Mouse (Mus musculus): ENCODE measurements around the gene Rab11fip4. TPM values are rescaled to one million over a fixed set of nuclear protein-coding genes. Genes with fewer than 3 reads are reported as not detected.

Rab11fip4 gene
- polyA plus RNA-seq, 1 experiment from 2014 or later: 18.6 TPM

DNA sequence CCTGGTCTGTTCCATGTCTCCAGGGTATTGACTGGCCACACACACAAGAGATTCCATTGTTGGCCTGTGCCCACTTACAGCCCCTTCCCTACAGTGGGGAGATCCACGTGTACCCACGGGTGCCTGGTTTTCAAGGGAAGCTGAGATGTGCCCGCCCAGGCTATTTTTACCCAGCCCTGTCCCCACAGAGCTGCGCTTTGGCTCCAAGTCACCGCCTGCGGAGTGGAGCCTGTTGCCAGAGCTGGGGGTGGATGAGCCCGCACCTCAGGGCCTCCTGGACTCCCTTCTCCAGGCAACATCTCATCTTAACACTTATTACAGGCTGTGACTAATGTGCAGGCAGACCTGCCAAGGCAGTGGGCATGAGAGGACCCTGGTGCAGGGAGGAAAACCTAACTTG lies 83.6 kb downstream of the Rab11fip4 start:
- 88% methylated on average over 7 of the region's 7 CpGs for WGBS
- Histone ChIP-seq H3K27ac (replicated peaks) (no peak overlapping the region), H3K4me3 (no peak overlapping the region), H3K9me3 (replicated peaks) (no peaks in the 10 kb centered on the region), H3K27me3 (ENCODE audit: low read depth, poor library complexity, severe bottlenecking) (no peaks in the 10 kb centered on the region), H3K4me1 (peaks cover 53% of the 10 kb centered on the region), H3K36me3 (no peaks in the 10 kb centered on the region)
- no peak for DNase-seq (ENCODE audit: low spot score)

DNA sequence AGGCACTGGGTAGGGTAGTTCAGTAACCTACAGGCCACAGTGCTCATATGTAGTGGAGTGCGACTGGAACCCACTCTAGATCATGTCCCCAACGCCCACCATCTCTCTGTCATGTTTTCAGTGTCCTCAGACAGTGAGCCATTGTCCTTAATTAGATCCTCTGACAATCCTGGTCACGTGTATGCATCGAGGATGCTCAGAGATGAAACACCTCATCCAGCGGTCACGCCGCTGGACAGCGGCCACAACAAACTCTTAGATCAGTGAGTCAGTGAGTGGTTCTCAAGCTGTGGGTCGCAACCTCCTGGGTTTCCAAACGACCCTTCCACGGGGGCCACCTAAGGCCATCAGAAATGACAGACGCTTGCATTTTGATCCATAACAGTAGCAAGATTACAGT lies 84.3 kb downstream of the Rab11fip4 start:
- Histone ChIP-seq H3K4me1 (peaks cover 47% of the 10 kb centered on the region), H3K36me3 (peaks cover 2% of the 10 kb centered on the region; the same call in 1 of the 2 replicates), H3K9me3 (replicated peaks) (no peaks in the 10 kb centered on the region), H3K27me3 (ENCODE audit: low read depth, poor library complexity, severe bottlenecking) (no peaks in the 10 kb centered on the region), H3K4me3 (no peak overlapping the region), H3K27ac (replicated peaks) (peak overlapping the region; percentile 43; the same call in 1 of the 2 replicates)
- WGBS: 79% methylated on average over 12 of the region's 12 CpGs
- no peak for DNase-seq (ENCODE audit: low spot score)

GRCm38 (mm10) chr11:79675994-79676393 lies 85.0 kb downstream of the Rab11fip4 start:
- 81% methylated on average over 6 of the region's 6 CpGs for WGBS
- no peak for DNase-seq (ENCODE audit: low spot score)
- Histone ChIP-seq H3K4me1 (peaks cover 45% of the 10 kb centered on the region), H3K4me3 (no peak overlapping the region), H3K27me3 (ENCODE audit: low read depth, poor library complexity, severe bottlenecking) (no peaks in the 10 kb centered on the region), H3K27ac (replicated peaks) (peak overlapping the region; percentile 43), H3K9me3 (replicated peaks) (no peaks in the 10 kb centered on the region), H3K36me3 (peaks cover 9% of the 10 kb centered on the region)

GRCm38 (mm10) chr11:79676483-79676967 lies 85.5 kb downstream of the Rab11fip4 start:
- Histone ChIP-seq H3K4me3 (no peak overlapping the region), H3K27me3 (ENCODE audit: low read depth, poor library complexity, severe bottlenecking) (no peaks in the 10 kb centered on the region), H3K4me1 (peaks cover 42% of the 10 kb centered on the region), H3K36me3 (peaks cover 14% of the 10 kb centered on the region), H3K27ac (replicated peaks) (no peak overlapping the region), H3K9me3 (replicated peaks) (no peaks in the 10 kb centered on the region)
- 90% methylated on average over 2 of the region's 2 CpGs for WGBS
- no peak for DNase-seq (ENCODE audit: low spot score)

DNA sequence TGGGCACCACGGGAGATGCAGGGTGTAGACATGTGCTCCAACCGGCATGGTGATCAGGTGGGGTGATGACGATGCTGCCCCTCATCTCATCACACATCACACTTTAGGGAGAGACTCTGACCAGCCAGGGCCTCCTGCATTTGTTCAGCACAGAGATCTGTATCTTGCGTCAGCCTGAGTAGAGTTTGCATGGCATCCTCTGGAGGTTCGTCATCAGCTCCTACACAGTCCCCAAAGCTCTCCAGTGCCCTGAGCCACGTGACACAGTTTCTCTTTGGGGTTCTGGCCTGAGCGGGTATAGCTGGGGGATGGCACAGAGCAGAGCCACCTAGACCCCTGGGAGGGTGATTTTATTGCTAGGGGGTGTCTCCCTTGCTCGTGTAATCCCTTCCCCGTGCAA lies 86.4 kb downstream of the Rab11fip4 start:
- Histone ChIP-seq H3K27me3 (ENCODE audit: low read depth, poor library complexity, severe bottlenecking) (no peaks in the 10 kb centered on the region), H3K36me3 (peaks cover 23% of the 10 kb centered on the region), H3K27ac (replicated peaks) (0 out of 2 replicates have a peak overlapping the region, but pooled peaks have one; percentile 3), H3K4me1 (peaks cover 39% of the 10 kb centered on the region), H3K4me3 (no peak overlapping the region), H3K9me3 (replicated peaks) (no peaks in the 10 kb centered on the region)
- WGBS: 89% methylated on average over 9 of the region's 9 CpGs
- DNase-seq (ENCODE audit: low spot score): no peak

GRCm38 (mm10) chr11:79678363-79679153 lies 87.5 kb downstream of the Rab11fip4 start:
- H3K9me3 ChIP-seq (replicated peaks): no peaks in the 10 kb centered on the region
- no peak for DNase-seq (ENCODE audit: low spot score)
- H3K27me3 ChIP-seq (ENCODE audit: low read depth, poor library complexity, severe bottlenecking): no peaks in the 10 kb centered on the region
- no peak overlapping the region for H3K4me3 ChIP-seq
- peaks cover 30% of the 10 kb centered on the region for H3K36me3 ChIP-seq
- H3K27ac ChIP-seq (replicated peaks): no peak overlapping the region
- WGBS: 90% methylated on average over 20 of the region's 20 CpGs
- H3K4me1 ChIP-seq: peaks cover 30% of the 10 kb centered on the region

- Histone ChIP-seq H3K4me1 (peaks cover 20% of the 10 kb centered on the region), H3K27ac (replicated peaks) (no peak overlapping the region), H3K36me3 (peaks cover 43% of the 10 kb centered on the region), H3K4me3 (no peak overlapping the region), H3K9me3 (replicated peaks) (no peaks in the 10 kb centered on the region), H3K27me3 (ENCODE audit: low read depth, poor library complexity, severe bottlenecking) (no peaks in the 10 kb centered on the region)
- 89% methylated on average over 5 of the region's 5 CpGs for WGBS
- DNase-seq (ENCODE audit: low spot score): no peak
Measured at GRCm38 (mm10) chr11:79679929-79680328, 88.9 kb downstream of the Rab11fip4 start.

DNA sequence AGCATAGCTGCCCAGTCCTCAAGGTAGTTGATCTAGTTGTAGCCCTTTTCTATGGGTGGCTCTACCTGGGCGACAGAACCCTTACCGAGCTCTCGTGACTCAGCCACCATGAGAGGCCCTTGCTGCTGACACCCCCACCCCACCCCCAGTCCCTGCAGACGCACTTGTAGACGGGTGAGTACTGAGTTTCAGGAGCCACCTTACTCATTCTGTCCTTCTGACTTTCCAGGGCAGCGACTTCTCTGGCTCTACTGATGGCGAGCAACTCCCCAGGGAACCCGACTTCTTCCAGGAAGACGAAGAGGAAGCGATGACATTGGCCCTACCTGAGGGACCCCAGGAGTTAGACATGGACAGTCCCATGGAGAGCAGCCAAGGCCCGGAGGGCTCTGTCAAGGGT lies 89.5 kb downstream of the Rab11fip4 start:
- H3K27ac ChIP-seq (replicated peaks): no peak overlapping the region
- H3K4me1 ChIP-seq: peaks cover 14% of the 10 kb centered on the region
- peaks cover 50% of the 10 kb centered on the region for H3K36me3 ChIP-seq
- H3K4me3 ChIP-seq: no peak overlapping the region
- DNase-seq (ENCODE audit: low spot score): no peak
- WGBS: 93% methylated on average over 11 of the region's 11 CpGs
- H3K9me3 ChIP-seq (replicated peaks): no peaks in the 10 kb centered on the region
- H3K27me3 ChIP-seq (ENCODE audit: low read depth, poor library complexity, severe bottlenecking): no peaks in the 10 kb centered on the region

DNA sequence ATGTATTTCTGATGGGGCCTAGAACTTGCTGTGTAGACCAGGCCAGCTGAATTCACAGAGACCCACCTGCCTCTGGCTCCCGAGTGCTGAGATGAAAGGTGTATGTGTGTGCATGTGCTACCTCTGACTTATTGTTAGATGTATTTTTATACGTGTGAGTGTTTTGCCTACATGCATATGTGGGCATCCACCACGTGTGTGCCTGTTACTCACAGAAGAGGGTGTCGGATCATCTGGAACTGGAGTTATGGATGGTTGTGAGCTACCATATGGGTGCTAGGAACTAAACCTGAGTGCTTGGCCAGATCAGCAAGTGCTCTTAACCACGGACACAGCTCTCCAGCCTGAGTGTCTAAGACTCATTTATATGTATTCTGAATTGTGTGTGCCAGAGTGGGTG lies 90.2 kb downstream of the Rab11fip4 start:
- Histone ChIP-seq H3K36me3 (peaks cover 56% of the 10 kb centered on the region), H3K27me3 (ENCODE audit: low read depth, poor library complexity, severe bottlenecking) (no peaks in the 10 kb centered on the region), H3K27ac (replicated peaks) (no peak overlapping the region), H3K4me1 (peaks cover 7% of the 10 kb centered on the region), H3K9me3 (replicated peaks) (no peaks in the 10 kb centered on the region), H3K4me3 (no peak overlapping the region)
- WGBS: 86% methylated on average over 5 of the region's 5 CpGs
- DNase-seq (ENCODE audit: low spot score): no peak

- no peaks in the 10 kb centered on the region for H3K27me3 ChIP-seq (ENCODE audit: low read depth, poor library complexity, severe bottlenecking)
- H3K4me3 ChIP-seq: no peak overlapping the region
- 66% methylated on average over 3 of the region's 3 CpGs for WGBS
- H3K36me3 ChIP-seq: peaks cover 62% of the 10 kb centered on the region
- H3K4me1 ChIP-seq: peaks cover 7% of the 10 kb centered on the region; the same call in 1 of the 2 replicates
- no peak overlapping the region for H3K27ac ChIP-seq (replicated peaks)
- no peaks in the 10 kb centered on the region for H3K9me3 ChIP-seq (replicated peaks)
- no peak for DNase-seq (ENCODE audit: low spot score)
Measured at GRCm38 (mm10) chr11:79681798-79682197, 90.8 kb downstream of the Rab11fip4 start.

GRCm38 (mm10) chr11:79685109-79685508 lies 94.1 kb downstream of the Rab11fip4 start:
- no peak overlapping the region for H3K4me3 ChIP-seq
- H3K36me3 ChIP-seq: peaks cover 87% of the 10 kb centered on the region
- H3K27me3 ChIP-seq (ENCODE audit: low read depth, poor library complexity, severe bottlenecking): no peaks in the 10 kb centered on the region
- peaks cover 5% of the 10 kb centered on the region; the same call in 1 of the 2 replicates for H3K4me1 ChIP-seq
- DNase-seq (ENCODE audit: low spot score): no peak
- WGBS: 93% methylated on average over 11 of the region's 11 CpGs
- H3K27ac ChIP-seq (replicated peaks): no peak overlapping the region
- H3K9me3 ChIP-seq (replicated peaks): no peaks in the 10 kb centered on the region

DNA sequence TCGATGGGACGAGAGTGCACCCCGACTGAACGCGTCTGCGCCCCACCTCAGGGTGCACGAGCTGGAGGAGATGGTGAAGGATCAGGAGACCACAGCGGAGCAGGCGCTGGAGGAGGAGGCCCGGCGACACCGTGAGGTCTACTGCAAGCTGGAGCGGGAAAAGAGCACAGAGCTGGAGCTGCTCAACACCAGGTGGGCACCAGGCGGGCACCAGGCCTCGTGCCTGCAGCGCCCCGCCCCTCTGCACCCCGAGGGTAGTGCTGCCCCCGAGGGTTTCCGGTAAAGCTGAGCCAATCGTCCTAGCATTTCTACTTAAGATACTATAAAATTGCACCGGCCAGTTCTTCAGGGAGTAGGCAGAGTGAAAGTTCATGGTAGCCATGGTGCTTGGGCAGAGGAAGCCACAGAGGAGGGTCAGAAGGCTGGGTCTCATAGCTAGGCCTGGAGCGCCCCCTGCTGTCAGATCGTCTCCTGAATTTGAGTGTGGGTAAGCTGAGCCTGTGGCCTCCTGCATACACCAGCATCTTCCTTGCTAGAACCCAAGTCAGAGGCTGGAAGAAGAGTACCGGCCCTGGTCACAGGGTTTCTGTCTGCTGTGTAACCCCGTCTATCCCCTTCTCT lies 95.6 kb downstream of the Rab11fip4 start:
- WGBS: 72% methylated on average over 26 of the region's 26 CpGs
- Histone ChIP-seq H3K9me3 (replicated peaks) (no peaks in the 10 kb centered on the region), H3K4me1 (peaks cover 4% of the 10 kb centered on the region; the same call in 1 of the 2 replicates), H3K4me3 (no peak overlapping the region), H3K27ac (replicated peaks) (no peak overlapping the region), H3K27me3 (ENCODE audit: low read depth, poor library complexity, severe bottlenecking) (no peaks in the 10 kb centered on the region), H3K36me3 (peaks cover 87% of the 10 kb centered on the region)
- peak; percentile 90 for DNase-seq (ENCODE audit: low spot score)

DNA sequence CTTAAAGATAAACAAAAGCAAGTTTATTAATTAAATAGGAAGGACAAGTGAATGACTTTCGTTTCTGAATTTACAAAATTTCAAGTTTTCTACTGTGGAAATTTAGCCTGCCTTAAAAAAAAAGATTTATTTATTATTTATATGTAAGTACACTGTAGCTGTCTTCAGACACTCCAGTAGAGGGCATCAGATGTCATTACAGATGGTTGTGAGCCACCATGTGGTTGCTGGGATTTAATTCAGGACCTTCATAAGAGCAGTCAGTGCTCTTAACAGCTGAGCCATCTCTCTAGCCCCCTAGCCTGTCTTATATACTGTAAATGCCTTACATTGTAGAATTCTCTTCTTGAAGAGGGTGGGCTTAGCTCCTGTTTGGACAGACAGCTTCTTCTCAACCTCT lies 98.9 kb downstream of the Rab11fip4 start:
- Histone ChIP-seq H3K4me1 (no peaks in the 10 kb centered on the region; the same call in 1 of the 2 replicates), H3K27me3 (ENCODE audit: low read depth, poor library complexity, severe bottlenecking) (no peaks in the 10 kb centered on the region), H3K36me3 (peaks cover 88% of the 10 kb centered on the region), H3K4me3 (no peak overlapping the region), H3K9me3 (replicated peaks) (no peaks in the 10 kb centered on the region), H3K27ac (replicated peaks) (no peak overlapping the region)
- WGBS: 88% methylated on average over 1 of the region's 1 CpGs
- no peak for DNase-seq (ENCODE audit: low spot score)
